Mouse (Mus musculus) MEL (cell line): ENCODE data around the gene Kalrn. TPM values are rescaled to one million over a fixed set of nuclear protein-coding genes. Genes with fewer than 3 reads are reported as not detected.

Experiments
- DNase-seq: peaks from one replicate; pipeline ENCODE4 v3.0.0; 2011; ENCODE audit warnings: low read depth, low spot score
- H3K27ac ChIP-seq: 2 replicates; pipeline ENCODE4 v1.5.1; 2012; ENCODE audit warnings: low read depth, mild to moderate bottlenecking, control low read depth, low read length, moderate library complexity; ENCODE audit not compliant: control insufficient read depth
- H3K27me3 ChIP-seq, 2 experiments: fragments of 150-350 bp in 1 of 2; sonication (generic) in 1 of 2; 2 replicates each; pipeline ENCODE4 v1.6.1; 2012; ENCODE audit warnings: low read length in 2 of 2, mild to moderate bottlenecking in 2 of 2, improper control_type of control experiment in 1 of 2, moderate library complexity in 1 of 2; ENCODE audit not compliant: insufficient read depth in 2 of 2, control insufficient read depth in 1 of 2
- H3K36me3 ChIP-seq, 2 experiments: 2 replicates each; pipeline ENCODE4 v1.6.1; 2012 to 2014; ENCODE audit warnings: low read length in 2 of 2, improper control_type of control experiment in 1 of 2, inconsistent platforms in 1 of 2, mild to moderate bottlenecking in 1 of 2; ENCODE audit not compliant: insufficient read depth in 2 of 2, control insufficient read depth in 1 of 2
- H3K4me1 ChIP-seq, 2 experiments: fragments of 150-350 bp in 1 of 2; sonication (generic) in 1 of 2; 2 replicates each; pipeline ENCODE4 v1.6.1; 2012; ENCODE audit warnings: low read length in 2 of 2, improper control_type of control experiment in 1 of 2, mild to moderate bottlenecking in 1 of 2; ENCODE audit not compliant: insufficient read depth in 2 of 2, control insufficient read depth in 1 of 2
- H3K4me3 ChIP-seq, 2 experiments: fragments of 150-350 bp in 1 of 2; sonication (generic) in 1 of 2; 2 replicates each; pipeline ENCODE4 v1.5.1; 2012; ENCODE audit warnings: low read depth in 2 of 2, low read length in 2 of 2, mild to moderate bottlenecking in 2 of 2, moderate library complexity in 2 of 2, control low read depth in 1 of 2, improper control_type of control experiment in 1 of 2; ENCODE audit not compliant: control insufficient read depth in 1 of 2, insufficient read depth in 1 of 2
- H3K79me2 ChIP-seq: 2 replicates; pipeline ENCODE4 v1.6.1; 2012; ENCODE audit warnings: mild to moderate bottlenecking, low read length, moderate library complexity; ENCODE audit not compliant: control insufficient read depth, poor library complexity, insufficient read depth
- H3K9ac ChIP-seq: 2 replicates; pipeline ENCODE4 v1.6.1; 2012; ENCODE audit warnings: low read depth, mild to moderate bottlenecking, control low read depth, low read length, moderate library complexity; ENCODE audit not compliant: control insufficient read depth, poor library complexity, severe bottlenecking
- H3K9me3 ChIP-seq: fragments of 150-350 bp; sonication (generic); replicated peaks from 2 replicates; pipeline ENCODE4 v1.6.1; 2012; ENCODE audit warnings: mild to moderate bottlenecking, low read length, improper control_type of control experiment, moderate library complexity; ENCODE audit not compliant: insufficient read depth
- BHLHE40 ChIP-seq: IDR thresholded peaks from 2 replicates; pipeline ENCODE4 v1.6.1; 2012; ENCODE audit warnings: low read depth, mild to moderate bottlenecking, inconsistent platforms, low read length, improper control_type of control experiment, borderline replicate concordance
- CHD1 ChIP-seq: IDR thresholded peaks from 2 replicates; pipeline ENCODE4 v1.6.1; 2012; ENCODE audit warnings: low read depth, mild to moderate bottlenecking, inconsistent platforms, low read length, improper control_type of control experiment
- E2F4 ChIP-seq: IDR thresholded peaks from 2 replicates; pipeline ENCODE4 v1.6.1; 2011; ENCODE audit warnings: low read depth, low read length, improper control_type of control experiment, borderline replicate concordance
- EP300 ChIP-seq, 2 experiments: IDR thresholded peaks; 2 replicates each; pipeline ENCODE4 v1.6.1; 2011; ENCODE audit warnings: improper control_type of control experiment in 2 of 2, low read length in 2 of 2, low read depth in 1 of 2, mild to moderate bottlenecking in 1 of 2
- ETS1 ChIP-seq: IDR thresholded peaks from 2 replicates; pipeline ENCODE4 v1.6.1; 2012; ENCODE audit warnings: low read depth, mild to moderate bottlenecking, inconsistent platforms, low read length, improper control_type of control experiment, moderate library complexity
- GABPA ChIP-seq: IDR thresholded peaks from 2 replicates; pipeline ENCODE4 v1.6.1; 2012; ENCODE audit warnings: low read depth, mild to moderate bottlenecking, inconsistent platforms, low read length, improper control_type of control experiment, moderate library complexity
- HCFC1 ChIP-seq: IDR thresholded peaks from 2 replicates; pipeline ENCODE4 v1.6.1; 2012; ENCODE audit warnings: low read depth, mild to moderate bottlenecking, inconsistent platforms, low read length, improper control_type of control experiment, moderate library complexity
- JUND ChIP-seq: IDR thresholded peaks from 2 replicates; pipeline ENCODE4 v1.6.1; 2011; ENCODE audit warnings: low read depth, mild to moderate bottlenecking, improper control_type of control experiment, low read length
- MAX ChIP-seq: IDR thresholded peaks from 2 replicates; pipeline ENCODE4 v1.6.1; 2011; ENCODE audit warnings: low read length, improper control_type of control experiment
- MAZ ChIP-seq: IDR thresholded peaks from 2 replicates; pipeline ENCODE4 v1.6.1; 2012; ENCODE audit warnings: low read depth, mild to moderate bottlenecking, inconsistent platforms, low read length, improper control_type of control experiment
- MYB ChIP-seq: IDR thresholded peaks from 2 replicates; pipeline ENCODE4 v1.6.1; 2011; ENCODE audit warnings: mild to moderate bottlenecking, low read depth, low read length, improper control_type of control experiment
- MYC ChIP-seq: IDR thresholded peaks from 2 replicates; pipeline ENCODE4 v1.6.1; 2011; ENCODE audit warnings: low read depth, mild to moderate bottlenecking, low read length, improper control_type of control experiment, moderate library complexity
- NELFE ChIP-seq: IDR thresholded peaks from 2 replicates; pipeline ENCODE4 v1.6.1; 2011; ENCODE audit warnings: low read depth, low read length, improper control_type of control experiment
- NRF1 ChIP-seq: IDR thresholded peaks from 2 replicates; pipeline ENCODE4 v1.6.1; 2014; ENCODE audit warnings: low read depth, mild to moderate bottlenecking, inconsistent platforms, low read length, improper control_type of control experiment, moderate library complexity; ENCODE audit not compliant: poor library complexity, insufficient read depth, severe bottlenecking
- POLR2A ChIP-seq, 2 experiments: IDR thresholded peaks; 2 replicates each; pipeline ENCODE4 v1.6.1; 2011 to 2012; ENCODE audit warnings: low read length in 2 of 2, mild to moderate bottlenecking in 2 of 2, control low read depth in 1 of 2, improper control_type of control experiment in 1 of 2, low read depth in 1 of 2, moderate library complexity in 1 of 2; ENCODE audit not compliant: control insufficient read depth in 1 of 2, insufficient read depth in 1 of 2, poor library complexity in 1 of 2
- POLR2AphosphoS2 ChIP-seq: IDR thresholded peaks from 2 replicates; pipeline ENCODE4 v1.6.1; 2011; ENCODE audit warnings: low read length, improper control_type of control experiment
- POLR2AphosphoS5 ChIP-seq: IDR thresholded peaks from 2 replicates; pipeline ENCODE4 v1.6.1; 2012; ENCODE audit warnings: low read depth, borderline replicate concordance, mild to moderate bottlenecking, inconsistent platforms, low read length, moderate library complexity, mixed read lengths
- RAD21 ChIP-seq: IDR thresholded peaks from 2 replicates; pipeline ENCODE4 v1.6.1; 2011; ENCODE audit warnings: mild to moderate bottlenecking, low read depth, low read length, improper control_type of control experiment
- SIN3A ChIP-seq: IDR thresholded peaks from 2 replicates; pipeline ENCODE4 v1.6.1; 2012; ENCODE audit warnings: low read length, improper control_type of control experiment, inconsistent platforms
- SMC3 ChIP-seq: IDR thresholded peaks from 2 replicates; pipeline ENCODE4 v1.6.1; 2011; ENCODE audit warnings: low read depth, low read length, improper control_type of control experiment
- TCF12 ChIP-seq: IDR thresholded peaks from 2 replicates; pipeline ENCODE4 v1.6.1; 2014; ENCODE audit warnings: low read depth, mild to moderate bottlenecking, inconsistent platforms, low read length, improper control_type of control experiment, moderate library complexity
- UBTF ChIP-seq: IDR thresholded peaks from 2 replicates; pipeline ENCODE4 v1.6.1; 2012; ENCODE audit warnings: low read depth, mild to moderate bottlenecking, inconsistent platforms, low read length, improper control_type of control experiment, moderate library complexity, borderline replicate concordance; ENCODE audit not compliant: insufficient read depth
- USF1 ChIP-seq: IDR thresholded peaks from 2 replicates; pipeline ENCODE4 v1.6.1; 2014; ENCODE audit warnings: low read depth, mild to moderate bottlenecking, inconsistent platforms, low read length, improper control_type of control experiment, moderate library complexity
- USF2 ChIP-seq, 2 experiments: IDR thresholded peaks; 2 replicates each; pipeline ENCODE4 v1.6.1; 2011 to 2012; ENCODE audit warnings: improper control_type of control experiment in 2 of 2, low read length in 2 of 2, borderline replicate concordance in 1 of 2, inconsistent platforms in 1 of 2, low read depth in 1 of 2, mild to moderate bottlenecking in 1 of 2; ENCODE audit not compliant: insufficient read depth in 1 of 2
- ZC3H11A ChIP-seq: IDR thresholded peaks from 2 replicates; pipeline ENCODE4 v1.6.1; 2012; ENCODE audit warnings: low read depth, mild to moderate bottlenecking, inconsistent platforms, low read length, improper control_type of control experiment
- ZKSCAN1 ChIP-seq: IDR thresholded peaks from 2 replicates; pipeline ENCODE4 v1.6.1; 2012; ENCODE audit warnings: low read depth, mild to moderate bottlenecking, inconsistent platforms, low read length, improper control_type of control experiment, moderate library complexity
- ZMIZ1 ChIP-seq: IDR thresholded peaks from 2 replicates; pipeline ENCODE4 v1.6.1; 2012; ENCODE audit warnings: low read depth, mild to moderate bottlenecking, inconsistent platforms, low read length, improper control_type of control experiment, moderate library complexity
- ZNF384 ChIP-seq: IDR thresholded peaks from 2 replicates; pipeline ENCODE4 v1.6.1; 2012; ENCODE audit warnings: low read depth, mild to moderate bottlenecking, inconsistent platforms, low read length, improper control_type of control experiment
- polyA plus RNA-seq, 2 experiments: library from polyadenylated mRNA; stranded (reverse) in 1 of 2; unstranded in 1 of 2; fragments of >175 nt in 1 of 2; fragments of >200 nt in 1 of 2; gene quantifications; 2 replicates each; pipeline versions ENCODE4 v1.2.1 to v1.2.4; 2012; ENCODE audit warnings: low replicate concordance in 2 of 2, low read depth in 1 of 2; ENCODE audit not compliant: insufficient read length in 2 of 2, insufficient read depth in 1 of 2, missing spikeins in 1 of 2
- total RNA-seq: library from RNA; depleted of rRNA; stranded (reverse); fragments of 300-350 nt; gene quantifications from 2 replicates; pipeline ENCODE4 v1.2.3, GENCODE M21; 2012

The Kalrn gene
- total and polyA plus RNA-seq, 3 experiments, result 10.4 to 11.8 TPM; not detected in 1

DNA sequence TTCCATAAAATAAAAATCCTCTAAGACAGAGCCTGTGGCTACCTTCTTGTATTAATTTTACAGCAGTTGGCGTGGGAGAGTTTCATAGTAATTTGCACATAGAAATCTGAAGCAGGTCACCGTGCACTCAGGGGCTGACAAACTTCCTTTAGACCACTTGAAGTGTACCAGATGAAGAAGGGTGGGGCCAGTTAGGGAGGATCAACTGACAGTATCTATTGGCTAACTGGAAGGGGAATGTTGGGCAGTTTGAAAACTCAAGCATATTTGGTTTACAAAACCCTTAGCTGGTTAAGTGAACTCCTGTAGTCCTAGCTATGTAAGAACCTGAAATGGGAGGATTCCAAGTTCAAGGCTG lies 606.1 kb downstream of the Kalrn start:
- TF ChIP-seq EP300 (IDR thresholded peaks at IDR 0.05; ENCODE audit: low read depth in 1 of 2, low read length in 2 of 2), result 0 out of 4 replicates have a peak, but pooled peaks of 1 of the 2 experiments have one; percentile 15
- TF ChIP-seq POLR2A (IDR thresholded peaks at IDR 0.05; ENCODE audit: control insufficient read depth in 1 of 2, insufficient read depth in 1 of 2, low read depth in 1 of 2, low read length in 2 of 2, poor library complexity in 1 of 2), result no peak
- 0 out of 2 replicates have a peak, but pooled peaks have one; percentile 36 for TF ChIP-seq SIN3A
- TF ChIP-seq MYC, result no peak
- TF ChIP-seq MAZ, result peak; percentile 38; the same call in 1 of the 2 replicates
- no peak for TF ChIP-seq NRF1
- TF ChIP-seq RAD21, result no peak
- TF ChIP-seq MYB, result no peak
- TF ChIP-seq ZMIZ1, result no peak
- TF ChIP-seq NELFE, result no peak
- TF ChIP-seq MAX, result no peak
- no peak for TF ChIP-seq TCF12
- TF ChIP-seq CHD1, result 0 out of 2 replicates have a peak, but pooled peaks have one; percentile 13
- H3K27me3 ChIP-seq, result peaks cover 0 to 2% of the 10 kb centered on the region in 2 experiments; a peak in 2 of 4 replicates
- H3K9me3 ChIP-seq, result no peaks in the 10 kb centered on the region
- peaks cover 8 to 20% of the 10 kb centered on the region in 2 experiments for H3K36me3 ChIP-seq
- DNase-seq, result peak; percentile 72
- peak overlapping the region; percentile 95 for H3K9ac ChIP-seq
- peaks cover 5 to 10% of the 10 kb centered on the region in 2 experiments for H3K4me1 ChIP-seq
- H3K4me3 ChIP-seq, result peak overlapping the region; percentile 55 to 95
- peak overlapping the region; percentile 83 for H3K27ac ChIP-seq
- H3K79me2 ChIP-seq, result peaks cover 34% of the 10 kb centered on the region

GRCm38 (mm10) chr16:33966538-33967282 lies 606.6 kb downstream of the Kalrn start, which contains the start of gene Umps:
Gene Umps, minus strand, starts transcription at chr16:33967038.
- Histone ChIP-seq H3K9me3 (no peaks in the 10 kb centered on the region), H3K9ac (peak within 1 kb of the TSS; percentile 95), H3K4me1 (peaks cover 5 to 10% of the 10 kb centered on the region in 2 experiments), H3K79me2 (peaks cover 39% of the 10 kb centered on the region), H3K36me3 (peaks cover 11 to 20% of the 10 kb centered on the region in 2 experiments), H3K4me3 (peak within 1 kb of the TSS; percentile 55 to 95), H3K27ac (peak within 1 kb of the TSS; percentile 83), H3K27me3 (no peaks in the 10 kb centered on the region; a peak in 1 of 4 replicates)
- DNase-seq, result peak; percentile 90
- peak; percentile 80 for TF ChIP-seq SIN3A
- TF ChIP-seq MYC, result peak; percentile 72; the same call in 1 of the 2 replicates
- TF ChIP-seq UBTF, result no peak
- no peak for TF ChIP-seq BHLHE40
- no peak for TF ChIP-seq GABPA
- TF ChIP-seq POLR2AphosphoS5, result no peak
- peak; percentile 81 for TF ChIP-seq POLR2AphosphoS2
- TF ChIP-seq E2F4, result peak; percentile 77
- TF ChIP-seq ZNF384, result no peak
- peak; percentile 80 for TF ChIP-seq NELFE
- no peak for TF ChIP-seq ZKSCAN1
- no peak for TF ChIP-seq SMC3
- peak; percentile 64 for TF ChIP-seq MAX
- peak; percentile 38; the same call in 1 of the 2 replicates for TF ChIP-seq ETS1
- TF ChIP-seq USF1, result no peak
- peak; percentile 77 for TF ChIP-seq HCFC1
- peak; percentile 72; the same call in 1 of the 2 replicates for TF ChIP-seq ZMIZ1
- no peak for TF ChIP-seq ZC3H11A
- TF ChIP-seq USF2 (IDR thresholded peaks at IDR 0.05; ENCODE audit: borderline replicate concordance in 1 of 2, insufficient read depth in 1 of 2, low read depth in 1 of 2, low read length in 2 of 2), result no peak
- TF ChIP-seq JUND, result no peak
- TF ChIP-seq POLR2A (IDR thresholded peaks at IDR 0.05; ENCODE audit: control insufficient read depth in 1 of 2, insufficient read depth in 1 of 2, low read depth in 1 of 2, low read length in 2 of 2, poor library complexity in 1 of 2), result peak in 1 of 2 experiments; percentile 92; a peak in 3 of 4 replicates
